Mouse (Mus musculus) bone marrow macrophage, adult 2 months (primary cell): ENCODE data around the gene Dcaf11. TPM values are rescaled to one million over a fixed set of nuclear protein-coding genes. Genes with fewer than 3 reads are reported as not detected.

Experiments used
- H3K27ac ChIP-seq: 2 replicates; pipeline ENCODE4 v1.5.1; 2012; ENCODE audit warnings: low read depth, low read length; ENCODE audit not compliant: insufficient read depth
- H3K4me1 ChIP-seq: 2 replicates; pipeline ENCODE4 v1.6.1; 2012; ENCODE audit warnings: low read length; ENCODE audit not compliant: control insufficient read depth, insufficient read depth
- H3K4me3 ChIP-seq: 2 replicates; pipeline ENCODE4 v1.5.1; 2012; ENCODE audit warnings: mild to moderate bottlenecking, low read length, moderate library complexity; ENCODE audit not compliant: insufficient read depth
- CTCF ChIP-seq: IDR thresholded peaks from 2 replicates; pipeline ENCODE4 v1.5.1; 2012; ENCODE audit warnings: low read depth, mild to moderate bottlenecking, low read length, moderate library complexity
- POLR2A ChIP-seq: IDR thresholded peaks from 2 replicates; pipeline ENCODE4 v1.6.1; 2012; ENCODE audit warnings: mild to moderate bottlenecking, low read depth, low read length, borderline replicate concordance
- polyA plus RNA-seq: library from polyadenylated mRNA; stranded (reverse); fragments of >200 nt; gene quantifications from 2 replicates; pipeline ENCODE4 v1.2.4, GENCODE M21; 2012; ENCODE audit not compliant: missing spikeins, insufficient read depth, insufficient read length

Gene Dcaf11
- polyA plus RNA-seq, 1 experiment, result 57.0 TPM

DNA sequence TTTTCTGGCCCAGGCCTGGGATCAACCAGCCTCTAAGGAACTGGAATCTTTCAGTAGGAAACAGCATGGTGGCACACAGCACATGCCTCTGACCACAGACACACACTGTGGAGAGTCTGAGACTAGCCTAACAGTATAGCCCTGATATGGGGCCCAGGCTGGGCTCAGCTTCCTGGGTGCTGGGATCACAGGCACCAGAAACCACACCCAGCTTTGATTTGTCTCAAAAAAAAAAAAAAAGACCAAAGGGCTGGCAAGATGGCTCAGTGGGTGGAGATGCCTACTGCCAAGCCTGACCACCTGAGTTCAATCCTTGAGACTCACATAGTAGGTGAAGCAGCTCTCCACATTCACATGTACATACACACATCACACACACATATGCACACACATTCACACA is 5.2 kb upstream of the Dcaf11 start:
- H3K4me1 ChIP-seq, result peaks cover 27% of the 10 kb centered on the region
- H3K27ac ChIP-seq, result 0 out of 2 replicates have a peak overlapping the region, but pooled peaks have one; percentile 3
- no peak overlapping the region for H3K4me3 ChIP-seq
- TF ChIP-seq POLR2A (no peak), CTCF (no peak)

DNA sequence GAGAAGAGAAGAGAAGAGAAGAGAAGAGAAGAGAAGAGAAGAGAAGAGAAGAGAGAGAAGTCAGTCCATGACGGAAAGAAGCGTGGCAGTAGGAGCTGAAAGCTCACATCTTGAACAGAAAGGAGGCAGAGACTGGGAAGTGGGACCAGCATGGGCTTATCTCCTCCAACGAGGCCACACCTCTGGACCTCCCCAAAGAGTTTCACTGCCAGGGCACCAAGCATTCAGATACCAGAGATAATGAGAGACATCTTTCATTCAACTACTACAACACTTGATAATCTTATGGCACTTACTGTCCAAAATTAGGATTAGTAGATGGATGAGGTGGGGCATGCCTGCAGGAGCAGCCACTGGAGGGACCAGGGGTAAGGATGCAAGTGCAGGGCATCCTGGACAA is 4.0 kb upstream of the Dcaf11 start:
- no peak overlapping the region for H3K4me3 ChIP-seq
- no peak overlapping the region for H3K27ac ChIP-seq
- H3K4me1 ChIP-seq, result peaks cover 27% of the 10 kb centered on the region
- TF ChIP-seq CTCF, result no peak
- TF ChIP-seq POLR2A, result no peak

DNA sequence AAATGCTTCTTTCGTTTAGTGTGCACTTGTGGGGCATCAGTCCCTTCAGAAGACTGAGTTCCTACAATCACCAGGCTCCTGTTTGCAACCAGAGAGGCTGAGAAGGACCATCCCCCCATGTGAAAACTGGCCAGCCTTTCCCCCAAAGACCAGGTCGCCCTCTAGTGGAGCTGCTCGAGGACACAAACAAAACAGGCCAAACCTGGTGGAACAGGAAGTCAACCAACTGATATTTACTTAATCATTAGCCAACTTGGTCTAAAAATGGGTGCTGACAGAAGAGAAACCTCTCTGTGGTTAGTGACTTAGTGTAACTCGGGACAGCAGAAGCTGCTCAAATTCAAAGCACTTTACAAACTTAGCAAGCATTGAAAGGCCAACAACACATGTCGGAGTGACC is 2.8 kb upstream of the Dcaf11 start:
- no peak for TF ChIP-seq POLR2A
- TF ChIP-seq CTCF, result peak; percentile 80
- Histone ChIP-seq H3K4me1 (peaks cover 32% of the 10 kb centered on the region), H3K4me3 (no peak overlapping the region), H3K27ac (peak overlapping the region; percentile 98)

DNA sequence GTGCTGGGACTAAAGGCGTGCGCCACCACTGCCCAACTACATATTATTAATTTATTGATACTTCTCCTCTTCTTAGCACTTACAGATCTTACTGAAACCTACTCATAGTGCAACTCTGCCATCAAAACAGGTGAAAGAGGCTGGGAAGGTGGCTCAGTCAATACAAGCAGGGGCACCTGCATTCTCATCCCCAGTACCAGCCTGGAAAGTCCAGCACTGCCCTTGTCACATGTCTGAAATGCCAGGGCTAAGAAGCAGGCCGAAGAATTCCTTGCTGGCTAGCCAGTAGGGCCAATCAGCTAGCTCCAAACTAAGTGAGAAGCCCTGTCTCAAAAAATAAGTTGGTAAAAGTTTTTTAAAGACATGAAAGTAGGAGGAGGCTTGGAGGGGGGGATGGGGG is 2.2 kb upstream of the Dcaf11 start:
- H3K4me1 ChIP-seq, result peaks cover 32% of the 10 kb centered on the region
- no peak overlapping the region for H3K4me3 ChIP-seq
- TF ChIP-seq POLR2A, result no peak
- no peak for TF ChIP-seq CTCF

DNA sequence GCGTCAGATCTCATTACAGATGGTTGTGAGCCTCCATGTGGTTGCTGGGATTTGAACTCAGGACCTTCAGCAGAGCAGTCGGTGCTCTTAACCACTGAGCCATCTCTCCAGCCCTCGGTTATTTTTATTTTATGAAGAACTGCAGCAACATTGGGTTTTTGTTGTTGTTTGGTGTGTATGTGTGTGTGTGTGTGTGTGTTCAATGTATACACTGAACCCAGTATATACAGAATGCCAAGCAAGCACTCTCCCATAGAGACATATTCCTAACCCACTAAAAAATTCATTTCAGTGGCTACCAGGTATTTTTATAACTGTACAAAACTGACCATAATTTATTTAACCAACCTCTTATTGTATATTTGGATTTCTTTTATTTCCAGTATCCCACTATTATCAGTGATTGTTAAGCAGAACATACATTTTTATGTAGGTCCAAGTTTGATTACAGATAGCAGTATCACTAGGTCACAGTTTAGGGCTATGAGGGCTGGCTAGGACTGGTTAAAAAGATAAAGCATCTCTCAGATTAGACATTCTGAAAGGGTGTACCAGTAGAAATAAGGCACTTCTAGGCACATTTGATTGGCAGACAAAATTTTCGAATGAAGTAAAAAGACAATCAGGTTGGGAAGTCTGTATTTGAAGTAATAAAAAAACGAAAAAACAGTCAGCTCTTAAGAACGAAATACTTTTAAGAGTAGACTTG is 912 bp upstream of the Dcaf11 start:
- H3K4me1 ChIP-seq, result peaks cover 32% of the 10 kb centered on the region

More for the DNA sequence above, 2.2 kb upstream of the Dcaf11 start:
- peak overlapping the region; percentile 98 for H3K27ac ChIP-seq

DNA sequence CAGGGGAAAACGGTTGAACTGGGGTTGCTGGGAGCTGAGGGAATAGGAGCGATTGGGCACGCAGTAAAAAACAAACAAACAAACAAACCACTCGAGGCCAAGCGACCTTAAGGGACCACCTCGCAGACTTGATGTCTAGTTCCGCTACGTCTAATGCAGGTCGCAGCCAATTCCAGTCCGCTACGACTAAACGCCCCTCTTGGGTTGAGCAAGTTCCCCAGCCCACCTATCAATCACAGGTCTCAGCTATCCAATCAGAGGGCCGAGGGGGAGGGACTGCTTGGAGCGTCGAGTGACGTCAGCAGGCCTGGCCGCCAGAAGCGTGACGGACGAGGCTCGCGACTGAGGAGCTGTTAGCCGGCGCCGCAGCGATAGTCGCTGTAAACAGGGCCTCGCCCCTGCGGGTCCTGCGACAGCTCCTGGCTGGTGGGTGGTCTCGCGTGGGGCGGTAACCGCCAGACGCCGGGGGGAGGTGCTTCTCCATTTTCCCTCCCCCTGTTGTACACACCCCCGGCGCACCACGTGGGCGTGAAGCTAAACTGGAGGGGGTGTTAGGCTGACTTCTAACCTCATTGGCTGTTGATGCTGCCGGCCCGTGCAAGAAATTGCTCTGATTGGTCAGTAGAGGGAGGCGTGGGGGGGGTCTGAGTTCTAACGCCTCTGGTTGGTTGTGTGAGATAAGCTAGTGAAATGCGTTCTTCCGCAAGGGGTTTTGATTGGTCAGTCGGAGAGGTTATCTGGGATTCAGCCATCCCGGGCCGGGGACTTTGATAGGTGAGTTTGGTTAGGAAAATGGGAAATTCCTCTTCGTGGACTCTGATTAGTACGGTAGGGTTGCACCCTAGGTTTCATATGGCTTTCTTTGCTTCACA is 632 bp downstream of the Dcaf11 start, which contains the start of gene A730061H03Rik:
Gene A730061H03Rik (minus strand): TSS at position 205 of the 872 bp plus-strand sequence.
- TF ChIP-seq POLR2A, result no peak
- no peak for TF ChIP-seq CTCF
- H3K4me3 ChIP-seq, result peak within 1 kb of the TSS; percentile 94

More for the DNA sequence above, 912 bp upstream of the Dcaf11 start:
- TF ChIP-seq POLR2A, result no peak
- TF ChIP-seq CTCF, result no peak
- H3K27ac ChIP-seq, result no peak overlapping the region
- H3K4me3 ChIP-seq, result no peak overlapping the region

DNA sequence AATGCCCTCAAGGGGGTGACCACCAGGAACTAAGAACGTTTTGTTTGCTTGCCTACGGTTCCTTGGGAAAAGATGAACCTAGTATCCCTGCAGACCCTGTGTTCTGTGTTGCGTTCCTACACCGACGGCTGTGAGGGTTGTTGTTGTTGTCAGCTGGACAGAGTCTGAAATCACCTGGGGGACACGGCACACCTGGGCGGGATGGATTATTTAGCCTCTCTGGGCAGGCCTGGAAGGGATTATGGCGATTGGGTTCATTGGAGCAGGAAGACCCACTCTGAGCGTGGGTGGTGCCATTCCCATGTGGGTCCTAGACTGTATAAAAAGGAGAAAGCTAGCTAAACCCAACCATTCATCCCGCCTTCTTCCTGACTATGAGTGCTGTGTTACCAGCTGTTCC is 2.1 kb downstream of the Dcaf11 start:
- Histone ChIP-seq H3K27ac (no peak overlapping the region), H3K4me1 (peaks cover 13% of the 10 kb centered on the region), H3K4me3 (no peak overlapping the region)
- TF ChIP-seq CTCF (no peak), POLR2A (no peak)

More for the DNA sequence above, 632 bp downstream of the Dcaf11 start, which contains the start of gene A730061H03Rik:
- Histone ChIP-seq H3K4me1 (peaks cover 22% of the 10 kb centered on the region), H3K27ac (peak within 1 kb of the TSS; percentile 91)

DNA sequence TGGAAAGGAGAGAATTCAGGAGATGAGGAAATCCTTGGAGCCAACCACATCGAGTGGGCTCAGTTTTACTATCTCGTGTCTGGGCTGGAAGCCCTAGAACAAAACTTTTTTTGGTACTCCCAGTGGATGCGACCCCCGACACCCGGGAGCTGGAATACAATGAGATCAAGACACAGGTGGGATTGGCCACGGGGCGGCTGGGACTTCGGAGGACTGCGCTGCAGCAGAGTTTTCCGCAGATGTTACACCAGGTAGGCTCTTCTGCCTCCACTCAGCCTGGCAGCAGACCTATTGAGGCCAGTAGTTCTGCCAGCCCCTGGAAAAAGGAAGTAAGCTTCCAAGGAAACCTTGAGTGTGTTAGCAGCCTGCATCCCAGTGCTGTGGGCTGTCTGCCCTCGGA is 3.4 kb downstream of the Dcaf11 start:
- peaks cover 7% of the 10 kb centered on the region for H3K4me1 ChIP-seq
- H3K4me3 ChIP-seq, result no peak overlapping the region
- no peak overlapping the region for H3K27ac ChIP-seq
- TF ChIP-seq POLR2A, result no peak
- TF ChIP-seq CTCF, result no peak

DNA sequence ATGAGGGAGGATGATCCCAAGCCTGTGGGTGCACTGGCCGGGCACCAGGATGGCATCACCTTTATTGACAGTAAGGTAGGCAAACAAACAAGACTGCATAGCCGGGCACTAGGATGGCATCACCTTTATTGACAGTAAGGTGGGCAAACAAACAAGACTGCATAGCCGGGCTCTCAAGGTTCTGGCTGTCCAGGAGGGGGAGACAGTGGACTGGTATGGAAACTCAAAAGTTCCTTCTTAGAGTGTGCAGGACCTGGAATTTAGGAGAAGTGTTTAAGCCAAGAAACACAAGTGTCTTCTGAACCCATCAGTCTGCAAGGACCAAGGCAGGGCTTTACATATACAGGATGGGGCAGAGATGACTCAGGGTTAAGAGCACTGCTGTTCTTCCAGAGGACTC is 5.9 kb downstream of the Dcaf11 start:
- TF ChIP-seq CTCF (no peak), POLR2A (no peak)
- H3K4me1 ChIP-seq, result peaks cover 5% of the 10 kb centered on the region
- H3K27ac ChIP-seq, result no peak overlapping the region
- no peak overlapping the region for H3K4me3 ChIP-seq

DNA sequence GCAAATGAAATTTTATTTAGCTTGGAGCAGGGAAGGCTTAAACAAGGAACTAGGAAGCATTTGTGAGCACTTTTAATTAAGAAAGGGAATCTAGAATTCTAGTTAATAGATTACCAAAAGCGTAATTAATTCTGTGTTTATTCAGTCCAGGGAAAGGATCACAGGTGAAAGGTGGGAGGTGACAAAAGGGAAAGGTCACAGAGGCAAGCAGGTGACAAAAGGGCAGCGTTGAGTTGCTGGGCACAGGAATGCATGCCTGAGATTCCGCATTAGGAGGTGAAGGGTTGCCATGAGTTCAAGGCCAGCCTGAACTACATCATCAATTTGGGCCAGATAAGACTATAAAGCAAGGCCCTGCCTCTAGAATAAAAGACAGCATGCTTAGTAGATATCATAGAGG is 7.7 kb downstream of the Dcaf11 start:
- TF ChIP-seq CTCF, result no peak
- no peak for TF ChIP-seq POLR2A
- no peak overlapping the region for H3K27ac ChIP-seq
- no peak overlapping the region for H3K4me3 ChIP-seq
- no peaks in the 10 kb centered on the region for H3K4me1 ChIP-seq
